Mouse (Mus musculus) CH12.LX (cell line): ENCODE measurements around the gene Polr2b.

Experiments used
- BHLHE40 ChIP-seq: IDR thresholded peaks from 2 replicates; pipeline ENCODE4 v1.6.1; 2011; ENCODE audit warnings: mild to moderate bottlenecking, low read depth, low read length, improper control_type of control experiment
- CHD1 ChIP-seq: IDR thresholded peaks from 2 replicates; pipeline ENCODE4 v1.6.1; 2012; ENCODE audit warnings: low read depth, low read length, improper control_type of control experiment, inconsistent platforms
- CTCF ChIP-seq, 2 experiments: IDR thresholded peaks in 1 of 2; conservative IDR thresholded peaks in 1 of 2; 2 replicates each; pipeline ENCODE4 v1.5.1; 2011 to 2012; ENCODE audit warnings: low read depth in 2 of 2, low read length in 2 of 2, improper control_type of control experiment in 1 of 2, inconsistent platforms in 1 of 2, mild to moderate bottlenecking in 1 of 2, moderate library complexity in 1 of 2
- ELF1 ChIP-seq: IDR thresholded peaks from 2 replicates; pipeline ENCODE4 v1.6.1; 2014; ENCODE audit warnings: low read depth, mild to moderate bottlenecking, inconsistent platforms, low read length, improper control_type of control experiment
- MAX ChIP-seq: IDR thresholded peaks from 2 replicates; pipeline ENCODE4 v1.6.1; 2011; ENCODE audit warnings: low read length, improper control_type of control experiment
- POLR2A ChIP-seq: IDR thresholded peaks from 2 replicates; pipeline ENCODE4 v1.6.1; 2011; ENCODE audit warnings: low read depth, mild to moderate bottlenecking, improper control_type of control experiment, low read length
- POLR2AphosphoS2 ChIP-seq: IDR thresholded peaks from 2 replicates; pipeline ENCODE4 v1.6.1; 2011; ENCODE audit warnings: low read depth, low read length, improper control_type of control experiment
- USF1 ChIP-seq: IDR thresholded peaks from 2 replicates; pipeline ENCODE4 v1.6.1; 2014; ENCODE audit warnings: low read depth, mild to moderate bottlenecking, inconsistent platforms, low read length, improper control_type of control experiment
- USF2 ChIP-seq: conservative IDR thresholded peaks from 2 replicates; pipeline ENCODE4 v1.6.1; 2011; ENCODE audit warnings: low read depth, low read length, improper control_type of control experiment
- ZMIZ1 ChIP-seq: IDR thresholded peaks from 2 replicates; pipeline ENCODE4 v1.6.1; 2012; ENCODE audit warnings: low read depth, mild to moderate bottlenecking, inconsistent platforms, low read length, improper control_type of control experiment
- ZNF384 ChIP-seq: IDR thresholded peaks from 2 replicates; pipeline ENCODE4 v1.6.1; 2012; ENCODE audit warnings: low read depth, low read length, improper control_type of control experiment, inconsistent platforms

GRCm38 (mm10) chr5:77370378-77370892 lies 60.5 kb downstream of the Polr2b start:
- TF ChIP-seq MAX: no peak
- TF ChIP-seq POLR2AphosphoS2: no peak
- TF ChIP-seq CTCF (conservative IDR thresholded peaks at IDR 0.05 in 1 of 2, IDR thresholded peaks at IDR 0.05 in 1 of 2; ENCODE audit: low read depth in 2 of 2, low read length in 2 of 2): no peak
- TF ChIP-seq POLR2A: no peak
- no peak for TF ChIP-seq ELF1
- no peak for TF ChIP-seq USF2
- TF ChIP-seq CHD1: no peak
- TF ChIP-seq ZMIZ1: no peak
- TF ChIP-seq BHLHE40: no peak
- no peak for TF ChIP-seq ZNF384
- TF ChIP-seq USF1: no peak
